Mouse (Mus musculus) cerebellum, adult 18-20 months (tissue): Measurements from ENCODE around the gene Smbd1.

ENCODE experiments used
- DNase-seq, 2 experiments: peaks; one replicate each; pipeline ENCODE4 v3.0.0; 2021

Smbd1 gene

GRCm38 (mm10) chr16:32812888-32813361 lies 2.6 kb upstream of the Smbd1 start:
- DNase-seq: peak; percentile 82

GRCm38 (mm10) chr16:32807408-32808185 lies 2.7 kb downstream of the Smbd1 start:
- DNase-seq: no peak

DNA sequence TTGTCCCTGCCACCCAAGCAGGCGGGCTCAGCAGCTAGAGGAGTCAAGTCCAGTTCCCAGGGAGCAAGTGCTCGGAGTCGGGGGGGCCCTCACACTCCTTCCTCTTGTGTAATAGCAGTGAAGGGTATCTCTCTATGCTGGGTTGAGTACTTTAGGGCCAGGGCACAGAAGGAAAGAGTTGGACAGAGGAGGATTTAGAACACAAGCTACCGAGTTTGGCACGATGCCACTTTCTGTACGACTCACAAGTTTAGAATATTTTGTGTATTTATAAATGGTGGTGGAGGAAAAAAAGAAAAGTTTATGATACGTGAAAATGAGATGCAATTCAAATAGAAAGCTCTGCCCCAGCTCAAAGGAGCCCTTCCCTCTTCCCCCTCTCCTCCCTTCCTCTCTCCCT lies 5.1 kb downstream of the Smbd1 start:
- DNase-seq: no peak

DNA sequence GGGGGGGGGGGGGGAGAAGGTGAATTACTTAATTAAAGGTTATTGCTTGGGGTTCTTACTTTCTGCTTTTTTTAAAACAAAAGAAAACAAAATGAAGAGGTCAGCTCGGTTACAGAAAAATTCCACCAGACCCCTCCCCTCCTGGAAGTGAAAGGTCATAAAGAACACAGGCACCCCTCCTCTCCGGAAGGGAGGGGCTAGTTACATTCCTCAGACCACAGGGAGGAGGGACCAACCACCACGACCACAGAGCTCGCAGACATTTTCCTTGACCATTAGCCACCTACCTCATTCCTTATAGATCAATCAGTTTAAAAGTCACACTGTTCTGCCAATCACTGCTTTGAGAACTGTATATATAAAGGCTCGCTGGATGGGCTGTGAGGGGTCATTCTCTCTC lies 6.4 kb downstream of the Smbd1 start:
- no peak for DNase-seq

DNA sequence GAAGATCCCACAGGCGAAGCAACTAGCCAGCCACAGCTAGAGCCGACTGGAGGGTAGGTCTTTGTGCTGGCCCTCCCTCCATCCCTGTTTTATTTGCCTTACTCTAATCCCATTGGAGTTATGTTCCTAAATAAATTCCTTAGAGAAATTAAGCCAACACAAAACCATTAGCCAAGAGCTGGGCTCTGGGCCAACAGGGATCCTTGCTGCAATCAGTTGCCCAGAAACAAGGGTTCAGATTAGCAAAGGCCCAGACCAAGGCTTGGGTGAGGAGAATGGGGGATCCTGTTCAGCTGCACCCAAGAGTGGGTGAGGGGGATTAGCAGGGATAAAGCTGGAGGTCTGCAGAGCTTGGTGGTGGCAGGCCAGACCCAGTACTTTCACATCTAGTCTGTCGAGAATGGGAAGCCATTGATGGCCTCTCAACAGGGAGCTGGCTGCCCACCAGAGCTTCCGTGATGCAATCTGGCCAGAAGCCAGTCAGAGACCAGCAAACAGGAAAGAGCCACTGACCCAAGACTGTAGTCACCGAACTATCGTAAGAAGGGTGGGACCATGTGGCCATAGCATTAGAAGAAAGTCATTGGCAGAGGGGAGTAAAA lies 6.9 kb downstream of the Smbd1 start:
- DNase-seq: peak; percentile 44 to 55

DNA sequence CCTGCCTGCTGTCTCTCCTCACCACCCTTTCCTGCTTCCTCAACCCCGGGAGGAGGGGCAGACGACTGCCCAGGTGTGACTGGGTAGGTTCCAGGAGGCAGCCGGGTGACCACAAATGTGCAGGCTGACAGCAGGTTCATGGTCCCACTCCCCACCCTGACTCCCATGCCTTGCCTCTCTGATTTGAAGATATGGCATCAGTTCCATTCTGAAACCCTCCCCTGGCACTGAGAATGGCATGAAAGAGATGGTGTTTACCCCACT lies 12.9 kb downstream of the Smbd1 start, which contains the start of gene Muc20:
Gene Muc20, minus strand, starts transcription at position 10 of the 264 bp plus-strand sequence.
- no peak for DNase-seq

- DNase-seq: no peak
These were observed 13.4 kb downstream of the Smbd1 start for GRCm38 (mm10) chr16:32796676-32797425.

DNA sequence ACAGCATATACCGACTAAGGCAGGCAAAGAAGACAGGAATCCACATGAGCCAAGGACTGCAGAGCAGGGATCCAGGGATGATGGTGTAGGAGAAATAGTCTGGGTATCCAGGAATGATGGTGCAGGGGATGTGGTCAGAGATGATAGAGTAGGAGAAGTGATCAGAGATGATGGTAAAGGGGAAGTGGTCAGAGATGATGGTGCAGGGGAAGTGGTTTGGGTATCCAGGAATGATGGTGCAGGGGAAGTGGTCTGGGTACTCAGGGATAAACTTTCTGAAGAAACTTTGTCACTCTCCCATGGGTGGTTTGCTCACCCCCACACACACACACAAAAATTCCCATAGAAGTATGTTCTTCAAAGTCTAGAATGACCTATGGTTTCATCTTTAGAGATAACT lies 15.1 kb downstream of the Smbd1 start:
- DNase-seq: no peak

GRCm38 (mm10) chr16:32790056-32790455 lies 20.2 kb downstream of the Smbd1 start:
- no peak for DNase-seq

DNA sequence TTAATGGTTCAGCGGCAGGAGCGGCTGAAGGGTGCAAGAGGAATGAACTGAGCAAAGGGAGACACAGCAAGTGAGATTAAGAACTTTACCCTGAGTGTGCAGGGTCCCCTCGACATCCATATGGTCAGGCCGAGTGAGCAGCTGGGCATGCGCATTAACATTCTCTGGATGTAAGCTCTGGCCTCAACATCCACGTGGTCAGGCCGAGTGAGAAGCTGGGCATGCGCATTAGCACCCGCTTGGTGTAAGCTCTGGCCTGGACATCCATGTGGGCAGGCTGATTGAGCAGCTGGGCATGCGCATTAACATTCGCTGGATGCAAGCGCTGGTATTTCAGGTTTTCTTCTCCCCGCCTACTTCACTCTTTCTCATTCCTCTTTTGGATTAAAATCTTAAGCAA lies 25.4 kb downstream of the Smbd1 start:
- DNase-seq: no peak

DNA sequence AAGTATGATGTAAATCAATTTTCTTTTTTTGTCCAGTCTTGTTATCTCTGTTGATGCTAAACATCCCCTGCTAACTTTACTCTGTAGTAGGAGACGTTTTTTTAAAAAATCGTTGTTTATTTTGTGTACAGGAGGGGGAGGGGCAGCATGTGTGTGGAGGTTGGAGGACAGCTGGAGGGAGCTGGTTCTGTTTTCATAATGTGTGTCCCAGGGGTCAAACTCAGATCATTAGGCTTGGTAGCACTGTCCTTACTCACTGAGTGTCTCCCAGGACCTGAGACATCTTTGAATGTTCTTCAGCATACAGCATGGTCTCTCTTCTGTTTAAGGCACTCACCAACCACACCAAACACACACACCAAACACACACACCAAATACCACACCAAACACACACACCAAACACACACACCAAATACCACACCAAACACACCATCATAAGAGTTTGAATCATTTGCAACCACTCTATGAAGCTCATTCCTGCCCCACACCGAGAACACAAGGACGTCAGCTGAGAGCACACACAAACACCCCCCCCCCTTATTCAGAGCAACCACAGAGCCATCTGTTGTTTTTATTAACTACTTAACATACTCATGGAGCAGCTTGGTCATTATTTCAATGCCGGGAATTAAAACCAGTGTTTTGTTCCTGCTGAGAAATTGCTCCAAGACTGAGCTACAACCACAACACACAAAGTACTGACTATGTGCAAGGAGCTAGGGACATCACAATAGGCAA lies 26.8 kb downstream of the Smbd1 start:
- DNase-seq: no peak

- peak; percentile 5 to 9 for DNase-seq
These were observed 31.3 kb downstream of the Smbd1 start for GRCm38 (mm10) chr16:32778956-32779355.

GRCm38 (mm10) chr16:32776676-32777075 lies 33.6 kb downstream of the Smbd1 start:
- DNase-seq: no peak

- DNase-seq: no peak
These were observed 43.4 kb downstream of the Smbd1 start for GRCm38 (mm10) chr16:32766904-32767303.

- DNase-seq: no peak
These were observed 45.3 kb downstream of the Smbd1 start for GRCm38 (mm10) chr16:32764961-32765360.

DNA sequence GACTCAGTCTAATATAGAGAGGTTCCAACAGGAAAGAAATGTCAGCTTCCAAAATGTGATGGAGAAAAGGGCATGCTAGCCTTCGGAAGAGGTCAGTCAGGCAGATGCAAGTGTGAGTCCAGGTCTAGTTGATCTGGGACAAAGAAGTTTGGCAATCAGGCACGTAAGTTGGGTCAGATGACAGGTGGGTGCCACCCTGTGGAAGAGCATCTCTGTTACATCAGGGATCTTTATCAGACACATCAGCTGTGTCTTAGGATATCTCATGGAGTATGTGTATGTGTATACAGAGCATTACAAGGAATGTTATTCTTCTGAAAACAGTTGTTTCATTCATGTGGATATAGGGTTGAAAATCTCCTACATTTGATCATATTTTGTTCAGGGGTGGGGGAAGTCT lies 45.7 kb downstream of the Smbd1 start:
- no peak for DNase-seq
